18 mouse cellular contexts compared by ENCODE assay signal in genomic region chr9:95546679-95547078, GRCm38 (mm10). TPM values are rescaled to one million over a fixed set of nuclear protein-coding genes. Genes with fewer than 3 reads are reported as not detected.
DNase-seq lines count a peak whose midpoint lies in the region; ATAC-seq lines count a peak whose summit lies in the region.
"Had no signal": no experiment of that assay in that cellular context is flagged by ENCODE, and none has a peak within 500 bp of the region (broad histone marks: within the 10 kb centered on the region; RNA-seq: fewer than 3 reads in every experiment).

No protein-coding gene starts in this region.

- no peak overlapping the region for H3K27ac ChIP-seq in liver, embryonic 16.5 days (ENCODE audit: low read length)
- H3K27ac ChIP-seq in midbrain, embryonic 15.5 days: no peak overlapping the region
- H3K27ac ChIP-seq in hindbrain, embryonic 16.5 days (ENCODE audit: low read depth, low read length): no peak overlapping the region
- H3K27ac ChIP-seq: embryonic facial prominence, embryonic 12.5 days; forebrain, embryonic 15.5 days; layer of hippocampus, adult 2 months; lung, embryonic 15.5 days had no signal

- H3K36me3 ChIP-seq in liver, embryonic 16.5 days (ENCODE audit: control insufficient read depth, insufficient read depth): no peaks in the 10 kb centered on the region
- no peaks in the 10 kb centered on the region for H3K36me3 ChIP-seq in midbrain, embryonic 15.5 days (replicated peaks)
- no peaks in the 10 kb centered on the region for H3K36me3 ChIP-seq in hindbrain, embryonic 16.5 days (ENCODE audit: control insufficient read depth, insufficient read depth, low read length)
- H3K36me3 ChIP-seq: embryonic facial prominence, embryonic 12.5 days; forebrain, embryonic 15.5 days; lung, embryonic 15.5 days had no signal

- H3K4me3 ChIP-seq in liver, embryonic 16.5 days (ENCODE audit: low read depth, low read length): no peak overlapping the region
- H3K4me3 ChIP-seq in midbrain, embryonic 15.5 days: no peak overlapping the region
- no peak overlapping the region for H3K4me3 ChIP-seq in hindbrain, embryonic 16.5 days (ENCODE audit: low read length)
- H3K4me3 ChIP-seq: embryonic facial prominence, embryonic 12.5 days; forebrain, embryonic 15.5 days; layer of hippocampus, adult 2 months; lung, embryonic 15.5 days had no signal

- no peak overlapping the region for H3K4me2 ChIP-seq in liver, embryonic 16.5 days (ENCODE audit: low read depth, low read length)
- H3K4me2 ChIP-seq in midbrain, embryonic 15.5 days: no peak overlapping the region
- no peak overlapping the region for H3K4me2 ChIP-seq in hindbrain, embryonic 16.5 days (ENCODE audit: low read length)
- H3K4me2 ChIP-seq: embryonic facial prominence, embryonic 12.5 days; forebrain, embryonic 15.5 days; lung, embryonic 15.5 days had no signal

- peak; percentile 63 for DNase-seq in adrenal gland, adult 2 months
- no peak for DNase-seq in adrenal gland, postnatal 4 days (ENCODE audit: low spot score in 2 of 2)
- peak; percentile 69 for DNase-seq in 3T3-L1 (ENCODE audit: low read depth, low spot score)
- DNase-seq in c-Kit-positive CD71-positive TER-119-positive erythroid progenitor cells, embryonic 14.5 days (ENCODE audit: low spot score): peak; percentile 78
- DNase-seq: cerebellum, adult 9-10 months; gastrocnemius, postnatal 25 days; heart, postnatal 4 days; kidney, adult 18-20 months; midbrain, embryonic 14.5 days; right cerebral cortex, postnatal 25 days had no signal

- no peaks in the 10 kb centered on the region for H3K9me3 ChIP-seq in liver, embryonic 16.5 days (replicated peaks; ENCODE audit: control insufficient read depth, low read length)
- no peaks in the 10 kb centered on the region for H3K9me3 ChIP-seq in midbrain, embryonic 15.5 days
- H3K9me3 ChIP-seq in hindbrain, embryonic 16.5 days (ENCODE audit: control insufficient read depth, low read length): no peaks in the 10 kb centered on the region
- H3K9me3 ChIP-seq: embryonic facial prominence, embryonic 12.5 days; forebrain, embryonic 15.5 days; lung, embryonic 15.5 days had no signal

- H3K4me1 ChIP-seq in liver, embryonic 16.5 days (ENCODE audit: control insufficient read depth, low read depth, low read length): peaks cover 24% of the 10 kb centered on the region
- peaks cover 4% of the 10 kb centered on the region for H3K4me1 ChIP-seq in midbrain, embryonic 15.5 days
- no peaks in the 10 kb centered on the region; the same call in 1 of the 2 replicates for H3K4me1 ChIP-seq in hindbrain, embryonic 16.5 days (ENCODE audit: control insufficient read depth, insufficient read depth, low read depth, low read length)
- H3K4me1 ChIP-seq: embryonic facial prominence, embryonic 12.5 days; forebrain, embryonic 15.5 days; lung, embryonic 15.5 days had no signal

- ATAC-seq in liver, embryonic 16.5 days (ENCODE audit: low read depth): peak; percentile 85
- no peak for ATAC-seq in inflammation-experienced regulatory T-cells, adult 6 months
- no peak for ATAC-seq in midbrain, embryonic 15.5 days (replicated peaks)
- no peak for ATAC-seq in hindbrain, embryonic 16.5 days
- ATAC-seq: forebrain, embryonic 15.5 days had no signal

- WGBS in liver, embryonic 16.5 days (ENCODE audit: insufficient replicate concordance): 17% methylated on average over 7 of the region's 7 CpGs
- WGBS in midbrain, embryonic 15.5 days: 59% methylated on average over 7 of the region's 7 CpGs
- 57% methylated on average over 7 of the region's 7 CpGs for WGBS in hindbrain, embryonic 16.5 days

- H3K27me3 ChIP-seq in liver, embryonic 16.5 days (ENCODE audit: control insufficient read depth, insufficient read depth, low read depth, low read length): no peaks in the 10 kb centered on the region
- H3K27me3 ChIP-seq in midbrain, embryonic 15.5 days (replicated peaks): no peaks in the 10 kb centered on the region
- no peaks in the 10 kb centered on the region for H3K27me3 ChIP-seq in hindbrain, embryonic 16.5 days (replicated peaks; ENCODE audit: control insufficient read depth, insufficient read depth, low read length)
- H3K27me3 ChIP-seq: forebrain, embryonic 15.5 days had no signal

- no peak overlapping the region for H3K9ac ChIP-seq in liver, embryonic 16.5 days (ENCODE audit: low read depth, low read length)
- no peak overlapping the region for H3K9ac ChIP-seq in midbrain, embryonic 15.5 days
- no peak overlapping the region for H3K9ac ChIP-seq in hindbrain, embryonic 16.5 days (ENCODE audit: low read depth, low read length)
- H3K9ac ChIP-seq: embryonic facial prominence, embryonic 12.5 days; forebrain, embryonic 15.5 days; lung, embryonic 15.5 days had no signal

RNA-seq across cellular contexts. Expression of gene Paqr9, which starts 12.8 kb away (rescaled TPM):
- total RNA-seq in adrenal gland, adult 2 months (2021): 10 to 100 TPM; 10.4 to 12.1 TPM
- polyA plus RNA-seq in adrenal gland, adult 2 months (2012; rRNA removed): 14.2 and 23.5 TPM in 2 replicates
- 10 to 100 TPM in 1 of 2 experiments, 1 to 10 TPM in 1; 3.9 to 14.4 TPM for total RNA-seq in adrenal gland, postnatal 4 days (2021)
- polyA plus RNA-seq in liver, embryonic 16.5 days (2015; fragmentation: Nextera tagmentation; extraction: Ambion mirVana): 5.8 and 6.7 TPM in 2 replicates
- not detected for polyA plus RNA-seq in inflammation-experienced regulatory T-cells, adult 6 months (2017; shearing (Covaris generic))
- 5.1 and 5.3 TPM in 2 replicates for polyA plus RNA-seq in midbrain, embryonic 15.5 days (2015; fragmentation: Nextera tagmentation; extraction: Ambion mirVana)
- polyA plus RNA-seq in hindbrain, embryonic 16.5 days (2015; fragmentation: Nextera tagmentation; extraction: Ambion mirVana): 5.0 and 6.1 TPM in 2 replicates

RNA-seq across cellular contexts. Expression of gene U2surp, which starts 34.9 kb away (rescaled TPM):
- total RNA-seq in adrenal gland, adult 2 months (2021): 10 to 100 TPM; 51.4 to 63.9 TPM
- polyA plus RNA-seq in adrenal gland, adult 2 months (2012; rRNA removed): 0.37 and 0.86 TPM in 2 replicates
- total RNA-seq in adrenal gland, postnatal 4 days (2021): 10 to 100 TPM; 74.0 to 80.8 TPM
- 48.7 and 50.4 TPM in 2 replicates for polyA plus RNA-seq in liver, embryonic 16.5 days (2015; fragmentation: Nextera tagmentation; extraction: Ambion mirVana)
- polyA plus RNA-seq in inflammation-experienced regulatory T-cells, adult 6 months (2017; shearing (Covaris generic)): 100 to 1,000 TPM; 196 to 252 (median 205) TPM
- 115 and 129 TPM in 2 replicates for polyA plus RNA-seq in midbrain, embryonic 15.5 days (2015; fragmentation: Nextera tagmentation; extraction: Ambion mirVana)
- polyA plus RNA-seq in hindbrain, embryonic 16.5 days (2015; fragmentation: Nextera tagmentation; extraction: Ambion mirVana): 107 and 108 TPM in 2 replicates

Comparison
In these comparisons a context has a peak if more than half of its experiments do, and no peak if none do; other contexts are left out.
1. DNase-seq: peak in adrenal gland, adult 2 months (single experiment), 3T3-L1 (single experiment) and c-Kit-positive CD71-positive TER-119-positive erythroid progenitor cells, embryonic 14.5 days (single experiment); none in adrenal gland, postnatal 4 days (0 of 2).
2. RNA of gene U2surp, which starts 34.9 kb away (polyA plus RNA-seq): 196 to 252 TPM in inflammation-experienced regulatory T-cells, adult 6 months, 115 to 129 TPM in midbrain, embryonic 15.5 days, 107 to 108 TPM in hindbrain, embryonic 16.5 days and 48.7 to 50.4 TPM in liver, embryonic 16.5 days; 0.37 to 0.86 TPM in adrenal gland, adult 2 months; every median in the first group is over 10 times any median in the second.